Mouse (Mus musculus) limb, embryonic 14.5 days (tissue): ENCODE measurements at regions not wholly inside any gene's neighbourhood (a gene's known extent, or its start where the extent isn't known, plus 50 kb on each side); places are given as distances from the start of the nearest gene placed in this dataset. TPM values are rescaled to one million over a fixed set of nuclear protein-coding genes. Genes with fewer than 3 reads are reported as not detected.
A peak's percentile ranks its signal among the peaks of the same experiment; 100 is the strongest.

Experiments
- ATAC-seq: fragments of 200-750 bp; cut with Nextera tagmentation; 2 replicates; pipeline ENCODE4 v1.8.0; 2017; ENCODE audit warnings: low read depth, moderate number of reproducible peaks, moderate TSS enrichment; ENCODE audit not compliant: low FRiP score
- DNase-seq: peaks from one replicate; pipeline ENCODE4 v3.0.0-alpha.2; 2015; ENCODE audit warnings: low spot score
- H3K27ac ChIP-seq: fragments of 300-500 bp; sonication (generic); replicated peaks from 2 replicates; pipeline ENCODE4 v1.5.1; 2014; ENCODE audit warnings: low read depth, mild to moderate bottlenecking, low read length, moderate library complexity, mixed read lengths
- H3K27me3 ChIP-seq: fragments of 300-500 bp; sonication (generic); 2 replicates; pipeline ENCODE4 v1.6.1; 2014; ENCODE audit warnings: low read length, mixed read lengths; ENCODE audit not compliant: control insufficient read depth, insufficient read depth
- H3K36me3 ChIP-seq: fragments of 300-500 bp; sonication (generic); 2 replicates; pipeline ENCODE4 v1.6.1; 2014; ENCODE audit warnings: mild to moderate bottlenecking, low read length, moderate library complexity, mixed read lengths; ENCODE audit not compliant: control insufficient read depth, insufficient read depth
- H3K4me1 ChIP-seq: fragments of 300-500 bp; sonication (generic); 2 replicates; pipeline ENCODE4 v1.6.1; 2014; ENCODE audit warnings: antibody characterized with exemption, low read length, mixed read lengths; ENCODE audit not compliant: control insufficient read depth, insufficient read depth
- H3K4me2 ChIP-seq: fragments of 300-500 bp; sonication (generic); replicated peaks from 2 replicates; pipeline ENCODE4 v1.6.1; 2014; ENCODE audit warnings: low read depth, mild to moderate bottlenecking, low read length, moderate library complexity; ENCODE audit not compliant: severe bottlenecking
- H3K4me3 ChIP-seq: fragments of 300-500 bp; sonication (generic); replicated peaks from 2 replicates; pipeline ENCODE4 v1.5.1; 2014; ENCODE audit warnings: low read length
- H3K9ac ChIP-seq: fragments of 300-500 bp; sonication (generic); 2 replicates; pipeline ENCODE4 v1.6.1; 2014; ENCODE audit warnings: mild to moderate bottlenecking, low read depth, low read length, moderate library complexity; ENCODE audit not compliant: severe bottlenecking
- H3K9me3 ChIP-seq: fragments of 300-500 bp; sonication (generic); 2 replicates; pipeline ENCODE4 v1.6.1; 2016; ENCODE audit warnings: low read length; ENCODE audit not compliant: control insufficient read depth
- POLR2A ChIP-seq: fragments of 200-500 bp; IDR thresholded peaks from 2 replicates; pipeline ENCODE4 v1.8.0; 2012; ENCODE audit warnings: inconsistent platforms, mild to moderate bottlenecking, moderate library complexity, borderline replicate concordance; ENCODE audit not compliant: insufficient read depth, insufficient read length; ENCODE audit errors: extremely low read depth
- WGBS: fragments of 180-500 bp; shearing (Covaris S2); extraction: QIAGEN DNeasy Blood & Tissue Kit; methylation state at CpG from one replicate; pipeline ENCODE4 v1.1.7; 2014; 5-methylcytosine and 5-hydroxymethylcytosine counted together
- microRNA-seq: library from miRNA; unstranded; fragments of <30 nt; microRNA quantifications from one replicate; pipeline ENCODE4, GENCODE M21; 2016

GRCm38 (mm10) chr2:94531175-94531574 lies 93.2 kb upstream of the Api5 start:
- no peaks in the 10 kb centered on the region for H3K9me3 ChIP-seq
- 55% methylated on average over 5 of the region's 5 CpGs for WGBS
- H3K4me1 ChIP-seq: no peaks in the 10 kb centered on the region
- H3K27me3 ChIP-seq: no peaks in the 10 kb centered on the region
- DNase-seq (no peak), ATAC-seq (no peak)
- no peak for TF ChIP-seq POLR2A
- no peak overlapping the region for H3K4me2 ChIP-seq
- H3K27ac ChIP-seq: no peak overlapping the region
- no peak overlapping the region for H3K9ac ChIP-seq
- no peak overlapping the region for H3K4me3 ChIP-seq
- no peaks in the 10 kb centered on the region for H3K36me3 ChIP-seq

GRCm38 (mm10) chr2:94524536-94524935 lies 86.6 kb upstream of the Api5 start:
- peak; percentile 75 for DNase-seq
- 29% methylated on average over 6 of the region's 6 CpGs for WGBS

GRCm38 (mm10) chr2:94516866-94517265 lies 78.9 kb upstream of the Api5 start:
- no peaks in the 10 kb centered on the region for H3K36me3 ChIP-seq
- H3K4me3 ChIP-seq: no peak overlapping the region
- WGBS: 91% methylated on average over 1 of the region's 1 CpGs
- no peaks in the 10 kb centered on the region for H3K27me3 ChIP-seq
- H3K27ac ChIP-seq: no peak overlapping the region
- no peak for TF ChIP-seq POLR2A
- no peak overlapping the region for H3K9ac ChIP-seq
- no peak for ATAC-seq
- no peak for DNase-seq
- H3K9me3 ChIP-seq: no peaks in the 10 kb centered on the region
- H3K4me1 ChIP-seq: no peaks in the 10 kb centered on the region
- H3K4me2 ChIP-seq: no peak overlapping the region

More at GRCm38 (mm10) chr2:94524536-94524935, 86.6 kb upstream of the Api5 start:
- H3K27me3 ChIP-seq: no peaks in the 10 kb centered on the region
- H3K27ac ChIP-seq: no peak overlapping the region
- no peaks in the 10 kb centered on the region for H3K9me3 ChIP-seq
- no peaks in the 10 kb centered on the region for H3K36me3 ChIP-seq
- TF ChIP-seq POLR2A: no peak
- H3K4me1 ChIP-seq: no peaks in the 10 kb centered on the region
- H3K4me3 ChIP-seq: no peak overlapping the region
- H3K9ac ChIP-seq: no peak overlapping the region
- H3K4me2 ChIP-seq: no peak overlapping the region
- no peak for ATAC-seq

GRCm38 (mm10) chr2:94512027-94512426 lies 74.1 kb upstream of the Api5 start:
- no peaks in the 10 kb centered on the region for H3K36me3 ChIP-seq
- no peak overlapping the region for H3K4me2 ChIP-seq
- H3K4me1 ChIP-seq: no peaks in the 10 kb centered on the region
- H3K4me3 ChIP-seq: no peak overlapping the region
- no peak for ATAC-seq
- WGBS: 67% methylated on average over 3 of the region's 3 CpGs
- TF ChIP-seq POLR2A: no peak
- no peaks in the 10 kb centered on the region for H3K27me3 ChIP-seq
- DNase-seq: no peak
- no peak overlapping the region for H3K27ac ChIP-seq
- H3K9me3 ChIP-seq: no peaks in the 10 kb centered on the region
- H3K9ac ChIP-seq: no peak overlapping the region

GRCm38 (mm10) chr2:94500649-94501048 lies 62.7 kb upstream of the Api5 start:
- no peak overlapping the region for H3K4me3 ChIP-seq
- no peaks in the 10 kb centered on the region for H3K27me3 ChIP-seq
- H3K4me2 ChIP-seq: no peak overlapping the region
- ATAC-seq (no peak), DNase-seq (no peak)
- H3K9me3 ChIP-seq: no peaks in the 10 kb centered on the region
- 26% methylated on average over 2 of the region's 2 CpGs for WGBS
- no peaks in the 10 kb centered on the region for H3K36me3 ChIP-seq
- no peaks in the 10 kb centered on the region for H3K4me1 ChIP-seq
- H3K9ac ChIP-seq: no peak overlapping the region
- no peak for TF ChIP-seq POLR2A
- no peak overlapping the region for H3K27ac ChIP-seq

GRCm38 (mm10) chr2:94498516-94498915 lies 60.6 kb upstream of the Api5 start:
- H3K9me3 ChIP-seq: no peaks in the 10 kb centered on the region
- 49% methylated on average over 2 of the region's 2 CpGs for WGBS

More at GRCm38 (mm10) chr2:94498516-94498915, 60.6 kb upstream of the Api5 start:
- no peak overlapping the region for H3K9ac ChIP-seq
- no peak for TF ChIP-seq POLR2A
- H3K27me3 ChIP-seq: no peaks in the 10 kb centered on the region
- DNase-seq (no peak), ATAC-seq (no peak)
- H3K4me1 ChIP-seq: no peaks in the 10 kb centered on the region
- H3K36me3 ChIP-seq: no peaks in the 10 kb centered on the region
- H3K4me3 ChIP-seq: no peak overlapping the region
- H3K27ac ChIP-seq: no peak overlapping the region
- no peak overlapping the region for H3K4me2 ChIP-seq

Small RNAs in the stretch of these regions (microRNA-seq; reads per million reads assigned to microRNA genes)
- not detected for gene Gm44461
